ENCODE assay signal across 8 mouse cellular contexts in genomic region chr15:82347303-82347676, GRCm38 (mm10). TPM values are rescaled to one million over a fixed set of nuclear protein-coding genes. Genes with fewer than 3 reads are reported as not detected.
DNase-seq lines count a peak whose midpoint lies in the region; ATAC-seq and TF ChIP-seq lines count a peak whose summit lies in the region.

No protein-coding gene starts in this region.

- H3K4me3 ChIP-seq in heart, embryonic 13.5 days, result peak overlapping the region; percentile 74
- no peak overlapping the region; the same call in 1 of the 2 replicates for H3K4me3 ChIP-seq in ES-Bruce4 (ENCODE audit: low read depth, low read length)
- peak overlapping the region; percentile 72; the same call in 1 of the 2 replicates for H3K4me3 ChIP-seq in forebrain, postnatal 0 days (ENCODE audit: low read depth, low read length)
- H3K4me3 ChIP-seq in liver, postnatal 0 days (ENCODE audit: low read depth, low read length), result peak overlapping the region; percentile 73

- peaks cover 47% of the 10 kb centered on the region for H3K4me1 ChIP-seq in heart, embryonic 13.5 days
- peaks cover 2% of the 10 kb centered on the region for H3K4me1 ChIP-seq in ES-Bruce4 (ENCODE audit: control insufficient read depth, insufficient read depth, low read length)
- H3K4me1 ChIP-seq in forebrain, postnatal 0 days (ENCODE audit: insufficient read depth), result peaks cover 13% of the 10 kb centered on the region
- H3K4me1 ChIP-seq in liver, postnatal 0 days (ENCODE audit: insufficient read depth), result peaks cover 67% of the 10 kb centered on the region

- TF ChIP-seq EP300 in ES-Bruce4 (IDR thresholded peaks at IDR 0.05; ENCODE audit: insufficient read depth, low read depth, low read length), result no peak
- TF ChIP-seq EP300 in liver, postnatal 0 days (IDR thresholded peaks at IDR 0.05; ENCODE audit: low read depth), result no peak

- no peak for ATAC-seq in heart, embryonic 13.5 days (ENCODE audit: extremely low read depth, insufficient number of reproducible peaks, low FRiP score, low TSS enrichment)
- ATAC-seq in forebrain, postnatal 0 days, result no peak
- no peak for ATAC-seq in liver, postnatal 0 days

- peak overlapping the region; percentile 87 for H3K9ac ChIP-seq in heart, embryonic 13.5 days
- peak overlapping the region; percentile 44 for H3K9ac ChIP-seq in ES-Bruce4 (ENCODE audit: low read depth, poor library complexity, severe bottlenecking)
- H3K9ac ChIP-seq in forebrain, postnatal 0 days, result 0 out of 2 replicates have a peak overlapping the region, but pooled peaks have one; percentile 80
- H3K9ac ChIP-seq in liver, postnatal 0 days (replicated peaks), result peak overlapping the region; percentile 81

- H3K36me3 ChIP-seq in heart, embryonic 13.5 days, result peaks cover 46% of the 10 kb centered on the region
- peaks cover 12% of the 10 kb centered on the region for H3K36me3 ChIP-seq in ES-Bruce4 (ENCODE audit: control insufficient read depth, insufficient read depth, low read length, poor library complexity, severe bottlenecking)
- H3K36me3 ChIP-seq in forebrain, postnatal 0 days (ENCODE audit: insufficient read depth), result peaks cover 31% of the 10 kb centered on the region
- peaks cover 44% of the 10 kb centered on the region for H3K36me3 ChIP-seq in liver, postnatal 0 days (replicated peaks; ENCODE audit: insufficient read depth, low read length)

- no peak for TF ChIP-seq POLR2A in ES-Bruce4 (IDR thresholded peaks at IDR 0.05; ENCODE audit: insufficient read depth, low read length)

- peak overlapping the region; percentile 93 for H3K4me2 ChIP-seq in heart, embryonic 13.5 days
- H3K4me2 ChIP-seq in forebrain, postnatal 0 days (ENCODE audit: low read depth), result peak overlapping the region; percentile 86
- H3K4me2 ChIP-seq in liver, postnatal 0 days (ENCODE audit: low read depth, low read length), result peak overlapping the region; percentile 91

- TF ChIP-seq CTCF in ES-Bruce4 (IDR thresholded peaks at IDR 0.05; ENCODE audit: low read depth, low read length), result no peak
- TF ChIP-seq CTCF in forebrain, postnatal 0 days (IDR thresholded peaks at IDR 0.05; ENCODE audit: low read depth), result no peak
- no peak for TF ChIP-seq CTCF in liver, postnatal 0 days (IDR thresholded peaks at IDR 0.05; ENCODE audit: low read depth)

- peak overlapping the region; percentile 90 for H3K27ac ChIP-seq in heart, embryonic 13.5 days (replicated peaks)
- H3K27ac ChIP-seq in ES-Bruce4 (ENCODE audit: insufficient read depth, low read length), result no peak overlapping the region
- no peak overlapping the region for H3K27ac ChIP-seq in forebrain, postnatal 0 days (ENCODE audit: low read depth, low read length)
- H3K27ac ChIP-seq in liver, postnatal 0 days (ENCODE audit: low read depth), result peak overlapping the region; percentile 92

- 80% methylated on average over 4 of the region's 4 CpGs for WGBS in heart, embryonic 13.5 days
- WGBS in forebrain, postnatal 0 days, result 83% methylated on average over 4 of the region's 4 CpGs
- WGBS in liver, postnatal 0 days (ENCODE audit: insufficient replicate concordance), result 62% methylated on average over 4 of the region's 4 CpGs

- no peaks in the 10 kb centered on the region for H3K9me3 ChIP-seq in heart, embryonic 13.5 days
- no peaks in the 10 kb centered on the region for H3K9me3 ChIP-seq in ES-Bruce4 (replicated peaks; ENCODE audit: control insufficient read depth, insufficient read depth, low read length, poor library complexity, severe bottlenecking)
- no peaks in the 10 kb centered on the region for H3K9me3 ChIP-seq in forebrain, postnatal 0 days (ENCODE audit: low read length)
- H3K9me3 ChIP-seq in liver, postnatal 0 days (ENCODE audit: low read length), result no peaks in the 10 kb centered on the region

- H3K27me3 ChIP-seq in heart, embryonic 13.5 days (replicated peaks), result no peaks in the 10 kb centered on the region
- H3K27me3 ChIP-seq in ES-Bruce4 (ENCODE audit: control insufficient read depth, insufficient read depth, low read length, poor library complexity, severe bottlenecking), result no peaks in the 10 kb centered on the region
- H3K27me3 ChIP-seq in forebrain, postnatal 0 days (ENCODE audit: insufficient read depth, low read length), result no peaks in the 10 kb centered on the region
- H3K27me3 ChIP-seq in liver, postnatal 0 days (ENCODE audit: insufficient read depth, low read length), result no peaks in the 10 kb centered on the region

- DNase-seq in heart, adult 9 months (ENCODE audit: low spot score in 2 of 2), result no peak
- DNase-seq in forebrain, postnatal 0 days, result no peak
- DNase-seq in liver, postnatal 0 days, result no peak
- no peak for DNase-seq in right cerebral cortex, postnatal 25 days
- no peak for DNase-seq in layer of hippocampus, postnatal 14 days (ENCODE audit: low spot score in 2 of 2)
- DNase-seq in cerebellum, postnatal 25 days, result no peak

RNA-seq across cellular contexts. Expression of gene Ndufa6, which starts 6.8 kb away (rescaled TPM):
- polyA plus RNA-seq in heart, embryonic 13.5 days (2015; fragmentation: Nextera tagmentation; extraction: Ambion mirVana), result 473 and 541 TPM in 2 replicates
- 212 and 236 TPM in 2 replicates for polyA plus RNA-seq in ES-Bruce4 (2011; ENCODE audit: insufficient read depth, insufficient read length, low read depth, missing spikeins)
- 271 and 465 TPM in 2 replicates for total RNA-seq in forebrain, postnatal 0 days (2014; rRNA removed)
- polyA plus RNA-seq in forebrain, postnatal 0 days (2015; fragmentation: Nextera tagmentation; extraction: Ambion mirVana), result 416 and 528 TPM in 2 replicates
- 642 and 691 TPM in 2 replicates for polyA plus RNA-seq in liver, postnatal 0 days (2015; fragmentation: Nextera tagmentation; extraction: Ambion mirVana)
- 100 to 1,000 TPM; 203 to 221 TPM for total RNA-seq in layer of hippocampus, postnatal 14 days (2021)

RNA-seq across cellular contexts. Expression of gene Smdt1, which starts 8.5 kb away (rescaled TPM):
- 334 and 366 TPM in 2 replicates for polyA plus RNA-seq in heart, embryonic 13.5 days (2015; fragmentation: Nextera tagmentation; extraction: Ambion mirVana)
- 84.8 and 86.7 TPM in 2 replicates for polyA plus RNA-seq in ES-Bruce4 (2011; ENCODE audit: insufficient read depth, insufficient read length, low read depth, missing spikeins)
- total RNA-seq in forebrain, postnatal 0 days (2014; rRNA removed), result 167 and 208 TPM in 2 replicates
- polyA plus RNA-seq in forebrain, postnatal 0 days (2015; fragmentation: Nextera tagmentation; extraction: Ambion mirVana), result 337 and 359 TPM in 2 replicates
- polyA plus RNA-seq in liver, postnatal 0 days (2015; fragmentation: Nextera tagmentation; extraction: Ambion mirVana), result 145 and 151 TPM in 2 replicates
- total RNA-seq in layer of hippocampus, postnatal 14 days (2021), result 100 to 1,000 TPM; 147 to 152 TPM

RNA-seq across cellular contexts. Expression of gene Pheta2, which starts 8.5 kb away (rescaled TPM):
- polyA plus RNA-seq in heart, embryonic 13.5 days (2015; fragmentation: Nextera tagmentation; extraction: Ambion mirVana), result 9.2 TPM in 2 replicates
- polyA plus RNA-seq in ES-Bruce4 (2011; ENCODE audit: insufficient read depth, insufficient read length, low read depth, missing spikeins), result 1.8 and 2.7 TPM in 2 replicates
- 1.4 and 3.5 TPM in 2 replicates for total RNA-seq in forebrain, postnatal 0 days (2014; rRNA removed)
- 0.83 and 1.1 TPM in 2 replicates for polyA plus RNA-seq in forebrain, postnatal 0 days (2015; fragmentation: Nextera tagmentation; extraction: Ambion mirVana)
- 16.1 and 17.5 TPM in 2 replicates for polyA plus RNA-seq in liver, postnatal 0 days (2015; fragmentation: Nextera tagmentation; extraction: Ambion mirVana)
- total RNA-seq in layer of hippocampus, postnatal 14 days (2021), result under 1 TPM; 0.39 to 0.45 TPM

RNA-seq across cellular contexts. Expression of gene Naga, which starts 8.6 kb away (rescaled TPM):
- 42.2 and 44.7 TPM in 2 replicates for polyA plus RNA-seq in heart, embryonic 13.5 days (2015; fragmentation: Nextera tagmentation; extraction: Ambion mirVana)
- polyA plus RNA-seq in ES-Bruce4 (2011; ENCODE audit: insufficient read depth, insufficient read length, low read depth, missing spikeins), result 29.5 and 30.0 TPM in 2 replicates
- total RNA-seq in forebrain, postnatal 0 days (2014; rRNA removed), result 27.0 and 47.5 TPM in 2 replicates
- polyA plus RNA-seq in forebrain, postnatal 0 days (2015; fragmentation: Nextera tagmentation; extraction: Ambion mirVana), result 26.7 and 33.7 TPM in 2 replicates
- 34.6 TPM in 2 replicates for polyA plus RNA-seq in liver, postnatal 0 days (2015; fragmentation: Nextera tagmentation; extraction: Ambion mirVana)
- total RNA-seq in layer of hippocampus, postnatal 14 days (2021), result 10 to 100 TPM; 38.2 to 39.3 TPM

RNA-seq across cellular contexts. Expression of gene Cyp2d22, which starts 32.8 kb away (rescaled TPM):
- polyA plus RNA-seq in heart, embryonic 13.5 days (2015; fragmentation: Nextera tagmentation; extraction: Ambion mirVana), result 9.0 and 12.4 TPM in 2 replicates
- 1.1 and 1.9 TPM in 2 replicates for polyA plus RNA-seq in ES-Bruce4 (2011; ENCODE audit: insufficient read depth, insufficient read length, low read depth, missing spikeins)
- total RNA-seq in forebrain, postnatal 0 days (2014; rRNA removed), result 2.1 and 3.1 TPM in 2 replicates
- 1.8 and 1.9 TPM in 2 replicates for polyA plus RNA-seq in forebrain, postnatal 0 days (2015; fragmentation: Nextera tagmentation; extraction: Ambion mirVana)
- 42.0 and 44.9 TPM in 2 replicates for polyA plus RNA-seq in liver, postnatal 0 days (2015; fragmentation: Nextera tagmentation; extraction: Ambion mirVana)
- total RNA-seq in layer of hippocampus, postnatal 14 days (2021), result 10 to 100 TPM; 33.5 to 33.9 TPM

Comparison
In these comparisons a context has a peak if more than half of its experiments do, and no peak if none do; other contexts are left out.
1. H3K27ac ChIP-seq: peak in heart, embryonic 13.5 days (single experiment) and liver, postnatal 0 days (single experiment); none in ES-Bruce4 (single experiment) and forebrain, postnatal 0 days (single experiment).
2. Peak in every context shown above with its lines, with median percentiles within 50 percentile points of each other: H3K4me2 ChIP-seq and H3K9ac ChIP-seq.